Mouse (Mus musculus) left cerebral cortex, adult 11 months (tissue): Measurements from ENCODE around the gene Zdhhc6.

Experiments
- DNase-seq: peaks from one replicate; pipeline ENCODE4 v3.0.0; 2022; ENCODE audit warnings: low spot score

Zdhhc6 gene

GRCm38 (mm10) chr19:55300525-55300924, 15.3 kb downstream of the Zdhhc6 start:
- no peak for DNase-seq

DNA sequence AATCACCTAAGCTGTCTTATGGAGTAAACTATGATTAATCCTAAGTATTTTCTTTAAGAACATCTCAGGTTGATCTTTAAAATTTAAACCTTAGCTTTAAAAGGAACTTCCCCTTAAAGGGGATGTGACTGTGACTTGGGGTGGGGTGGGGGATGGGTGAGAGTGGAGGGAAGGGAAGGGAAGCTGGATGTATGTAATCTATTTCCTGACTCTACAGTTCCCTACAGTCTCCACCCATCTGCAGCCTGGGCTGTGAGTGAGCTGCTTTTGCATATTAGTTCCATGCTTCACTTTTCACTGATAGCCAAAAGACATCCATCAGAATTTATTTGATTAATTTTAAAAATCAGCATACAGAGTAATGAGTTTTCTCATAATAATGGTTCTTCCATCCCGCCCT, 16.5 kb downstream of the Zdhhc6 start:
- DNase-seq = no peak

DNA sequence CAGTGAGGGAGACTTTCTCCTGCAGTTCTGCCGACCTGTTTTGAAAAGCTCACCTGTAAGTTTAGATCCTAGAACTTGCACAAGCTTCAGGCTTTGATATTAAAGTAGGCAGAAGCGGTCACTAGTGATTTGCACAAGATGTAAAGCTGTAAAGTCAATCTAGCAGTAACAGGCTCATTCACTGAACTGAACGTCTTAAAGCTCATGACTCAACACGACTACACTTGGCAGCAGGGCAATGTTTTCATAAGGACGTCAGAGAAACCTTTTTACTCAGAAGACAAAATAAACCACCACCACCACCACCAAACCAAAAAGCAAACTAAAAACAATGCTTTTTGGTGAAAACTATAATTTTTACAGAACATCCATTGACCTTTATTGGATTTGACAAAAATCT, 17.9 kb downstream of the Zdhhc6 start:
- no peak for DNase-seq

GRCm38 (mm10) chr19:55297489-55297888, 18.3 kb downstream of the Zdhhc6 start:
- no peak for DNase-seq

- DNase-seq = no peak
Measured at GRCm38 (mm10) chr19:55296301-55296700, 19.5 kb downstream of the Zdhhc6 start.

- DNase-seq = no peak
Measured at GRCm38 (mm10) chr19:55295556-55295955, 20.3 kb downstream of the Zdhhc6 start.

DNA sequence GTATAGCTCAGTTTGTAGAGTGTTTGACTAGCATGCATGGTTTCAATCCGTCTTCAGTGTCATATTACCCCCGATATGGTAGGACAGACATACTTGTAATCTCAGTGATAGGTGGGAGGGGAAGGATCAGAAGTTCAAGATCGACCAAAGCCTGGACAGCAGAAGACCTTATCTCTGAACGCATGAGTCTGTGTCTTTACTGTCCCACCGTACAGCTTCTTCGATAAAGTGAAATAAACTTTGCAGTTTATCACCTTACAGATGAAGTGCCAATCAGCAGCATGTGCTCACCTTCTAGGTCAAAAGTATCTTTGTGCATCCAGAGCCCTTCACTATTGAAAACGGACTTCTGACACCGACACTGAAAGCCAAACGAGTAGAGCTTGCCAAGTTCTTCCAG, 20.8 kb downstream of the Zdhhc6 start:
- no peak for DNase-seq

DNA sequence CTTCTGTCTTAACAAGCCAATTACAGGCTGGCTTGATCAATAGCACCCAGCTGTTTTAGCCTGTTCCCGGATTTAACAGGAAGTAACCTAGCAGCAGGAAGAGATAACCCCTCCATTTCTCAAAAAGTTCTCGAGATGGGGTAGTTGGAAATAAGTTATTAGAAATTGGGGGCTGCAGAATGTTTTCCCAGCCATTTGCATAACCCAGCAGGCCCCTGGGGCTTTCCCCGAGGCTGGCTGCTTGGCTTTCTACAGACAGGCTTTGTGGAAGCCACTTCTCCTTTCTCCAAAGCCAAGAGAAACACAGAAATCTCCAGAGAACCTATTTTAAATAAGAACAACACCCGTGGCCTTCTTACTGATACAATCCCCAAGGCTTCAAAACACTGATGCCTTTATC, 22.7 kb downstream of the Zdhhc6 start:
- DNase-seq = no peak

DNA sequence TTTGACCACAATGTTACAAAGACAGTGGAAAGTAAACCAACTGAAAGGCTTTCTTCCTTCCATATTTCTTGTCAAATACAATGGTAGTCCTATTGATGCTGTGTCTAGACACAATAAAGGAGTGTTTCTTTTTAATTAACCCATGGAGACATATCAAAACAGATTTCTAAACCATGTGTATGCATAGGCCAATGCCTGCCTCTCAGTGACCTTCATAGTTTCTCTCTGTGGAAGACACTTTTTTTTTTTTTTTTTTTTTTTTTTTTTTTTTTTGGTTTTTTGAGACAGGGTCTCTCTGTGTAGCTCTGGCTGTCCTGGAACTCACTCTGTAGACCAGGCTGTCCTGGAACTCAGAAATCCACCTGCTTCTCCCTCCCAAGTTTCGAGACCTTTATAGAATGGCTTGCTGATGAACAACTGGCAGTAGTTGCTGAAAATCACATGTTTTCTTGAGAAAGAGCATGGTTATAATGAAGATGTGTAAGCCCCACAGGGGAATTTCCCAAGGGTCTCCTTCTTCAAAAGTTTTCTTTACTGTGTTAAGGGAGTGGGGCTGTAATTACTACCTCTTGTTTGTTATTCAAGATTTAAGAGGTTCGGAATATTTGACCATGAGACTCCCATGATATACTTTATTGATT, 23.5 kb downstream of the Zdhhc6 start:
- DNase-seq = no peak

DNA sequence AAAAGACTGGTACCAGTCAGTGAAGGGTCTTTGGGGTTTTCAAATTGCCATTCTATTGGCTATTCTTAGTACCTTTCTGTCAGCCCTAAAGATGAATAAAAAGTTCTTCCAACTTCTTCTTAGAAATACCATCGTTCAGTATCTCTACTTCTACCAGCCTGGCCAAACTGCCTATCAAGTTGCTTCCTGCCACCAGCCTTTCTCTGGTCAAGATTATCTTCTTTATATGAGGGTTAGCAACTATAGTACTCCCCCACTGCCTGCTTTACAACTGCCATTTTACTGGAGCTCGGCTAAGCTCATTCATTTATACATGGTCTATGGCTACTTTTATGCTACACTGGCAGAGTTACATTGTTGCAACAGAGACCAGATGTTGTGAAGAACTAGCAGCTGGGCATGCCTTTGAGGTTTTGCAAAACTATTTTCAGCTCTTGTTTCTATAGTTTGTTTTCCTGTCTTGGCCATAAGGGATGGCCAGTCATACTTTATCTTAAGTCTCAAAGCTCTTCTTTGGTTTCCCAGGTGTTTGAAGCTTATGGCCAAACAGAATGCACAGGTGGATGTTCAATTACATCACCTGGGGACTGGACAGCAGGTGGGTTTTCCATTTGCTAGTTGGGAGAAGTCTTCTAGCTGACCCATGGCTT, 25.1 kb downstream of the Zdhhc6 start:
- DNase-seq = no peak

DNA sequence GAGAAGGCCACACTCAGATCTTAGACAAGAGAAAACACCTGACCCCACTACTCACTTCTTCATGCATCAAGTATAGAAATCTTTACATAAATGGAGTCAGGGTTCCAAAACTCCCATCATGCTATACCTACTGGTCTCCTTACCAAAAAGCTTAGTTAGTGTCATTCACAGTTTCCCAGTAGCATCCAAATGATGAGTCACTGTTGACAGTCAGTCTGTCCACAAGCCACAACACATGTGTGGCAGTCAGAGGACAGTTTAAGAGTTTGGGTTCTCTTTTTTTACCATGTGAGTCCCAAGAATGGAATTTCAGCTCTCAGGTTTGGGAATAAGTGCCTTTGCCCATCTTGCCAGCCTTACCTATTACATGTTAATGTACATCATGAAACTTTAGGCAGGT, 26.9 kb downstream of the Zdhhc6 start:
- no peak for DNase-seq

DNA sequence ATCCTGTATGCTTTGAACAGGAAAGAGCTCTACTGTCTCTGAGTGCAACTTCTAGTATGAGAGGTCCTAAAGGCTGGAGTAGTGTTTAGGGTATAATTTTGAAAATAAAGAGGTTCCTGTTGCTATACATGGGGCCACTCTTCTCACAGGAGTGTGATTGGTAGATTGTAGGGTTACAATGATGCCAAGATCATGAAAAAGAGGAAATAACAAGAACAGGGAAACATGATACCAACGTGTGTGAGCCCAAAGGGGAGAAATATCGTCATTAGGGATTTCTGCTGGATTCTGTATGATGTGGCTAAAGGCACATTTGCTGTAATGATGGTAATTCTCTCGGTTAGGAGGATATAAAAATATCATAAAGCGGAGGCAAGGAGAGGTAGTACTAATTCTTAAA, 29.8 kb downstream of the Zdhhc6 start:
- no peak for DNase-seq

- no peak for DNase-seq
Measured at GRCm38 (mm10) chr19:55284093-55284492, 31.7 kb downstream of the Zdhhc6 start.

DNA sequence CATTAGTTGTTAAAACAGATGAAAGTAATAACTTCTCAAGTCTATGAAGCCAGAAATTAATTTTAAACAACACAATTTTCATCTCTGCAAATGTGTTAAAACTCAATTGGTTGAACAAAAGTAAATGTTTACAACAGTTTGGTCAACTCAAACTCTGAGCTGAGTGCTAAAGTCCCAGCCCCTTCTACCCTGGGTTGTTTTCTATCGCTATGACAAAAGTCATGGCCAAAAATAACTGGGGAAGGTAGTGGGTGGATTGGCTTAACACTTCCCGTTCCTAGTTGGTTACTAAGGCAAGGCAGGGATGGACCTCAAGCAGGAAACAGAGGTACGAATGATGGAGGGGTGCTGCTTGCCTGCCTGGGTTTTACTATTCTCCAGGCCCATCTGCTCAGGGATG, 39.1 kb downstream of the Zdhhc6 start:
- no peak for DNase-seq

DNA sequence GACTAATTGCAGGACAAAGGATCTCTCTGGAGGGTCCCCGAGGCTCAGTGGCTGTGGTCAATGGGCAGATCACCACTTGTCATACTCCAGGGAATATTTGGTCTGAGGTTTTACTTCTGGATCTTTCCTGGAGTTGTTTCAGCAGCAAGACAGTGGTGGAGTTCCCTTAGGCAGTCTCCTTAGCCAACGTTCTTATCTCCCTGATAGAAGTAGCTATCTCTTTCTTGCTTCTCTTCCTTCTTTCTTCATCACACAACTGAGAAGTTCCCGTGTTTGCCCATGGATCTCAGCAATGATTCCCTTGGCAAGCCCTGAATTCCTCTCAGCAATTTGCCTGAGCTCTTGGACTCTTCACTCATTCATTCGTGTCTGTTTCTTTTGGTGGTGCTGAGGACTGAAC, 39.7 kb downstream of the Zdhhc6 start:
- DNase-seq = no peak

DNA sequence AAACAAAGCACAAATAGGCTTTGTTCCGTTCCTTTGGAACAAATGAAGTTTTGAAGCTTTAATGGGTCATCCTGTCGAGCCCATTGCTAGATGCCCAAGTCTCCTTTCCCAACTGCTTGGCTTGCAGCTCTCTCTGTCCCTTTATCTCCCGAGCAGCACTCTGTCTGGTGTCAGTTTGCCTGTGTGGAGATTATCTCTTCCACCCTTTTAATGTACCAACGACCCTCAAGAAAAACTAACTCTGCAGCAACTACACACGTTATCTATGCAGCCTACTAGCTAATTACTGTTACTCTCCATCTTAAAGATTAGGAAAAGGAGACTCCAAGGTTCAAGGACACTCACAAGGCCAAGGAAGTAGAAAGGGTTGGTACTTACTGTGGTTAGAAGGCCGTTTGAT, 42.5 kb downstream of the Zdhhc6 start:
- no peak for DNase-seq

- DNase-seq = no peak
Measured at GRCm38 (mm10) chr19:55271448-55271847, 44.4 kb downstream of the Zdhhc6 start.

GRCm38 (mm10) chr19:55269051-55269450, 46.8 kb downstream of the Zdhhc6 start:
- no peak for DNase-seq

GRCm38 (mm10) chr19:55268150-55268549, 47.7 kb downstream of the Zdhhc6 start:
- no peak for DNase-seq

DNA sequence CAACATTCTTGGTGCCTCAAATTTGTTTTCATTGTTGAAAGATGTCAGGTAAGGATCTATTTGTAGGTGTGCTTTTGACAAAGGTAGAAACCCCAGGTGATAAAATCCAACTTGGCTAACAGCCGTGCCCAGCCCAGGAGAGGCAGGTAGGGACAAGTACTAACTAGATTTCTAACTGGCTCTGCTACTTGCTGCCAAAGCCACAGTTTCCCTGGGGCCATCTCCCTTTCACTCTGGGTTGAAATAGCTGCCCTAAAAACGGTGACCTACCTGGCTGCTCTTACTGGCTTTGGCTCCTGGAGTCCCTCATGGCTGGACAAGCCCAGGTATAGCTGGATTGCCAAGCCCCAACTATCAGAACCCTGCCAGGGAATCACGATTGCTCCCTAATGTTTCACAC, 49.0 kb downstream of the Zdhhc6 start:
- no peak for DNase-seq

GRCm38 (mm10) chr19:55265269-55265668, 50.6 kb downstream of the Zdhhc6 start:
- DNase-seq = no peak

GRCm38 (mm10) chr19:55260389-55261184, 55.2 kb downstream of the Zdhhc6 start:
- DNase-seq = no peak

- no peak for DNase-seq
Measured at GRCm38 (mm10) chr19:55258514-55258913, 57.3 kb downstream of the Zdhhc6 start.
